Mouse (Mus musculus) CD8-positive naive resting alpha-beta T cell, adult 2 months (primary cell): ENCODE measurements at regions not wholly inside any gene's neighbourhood (a gene's known extent, or its start where the extent isn't known, plus 50 kb on each side); places are given as distances from the start of the nearest gene placed in this dataset.

ENCODE experiments used
- DNase-seq, 2 experiments: peaks; one replicate each; pipeline ENCODE4 v3.0.0; 2022; ENCODE audit warnings: low read depth in 2 of 2, low spot score in 2 of 2

DNA sequence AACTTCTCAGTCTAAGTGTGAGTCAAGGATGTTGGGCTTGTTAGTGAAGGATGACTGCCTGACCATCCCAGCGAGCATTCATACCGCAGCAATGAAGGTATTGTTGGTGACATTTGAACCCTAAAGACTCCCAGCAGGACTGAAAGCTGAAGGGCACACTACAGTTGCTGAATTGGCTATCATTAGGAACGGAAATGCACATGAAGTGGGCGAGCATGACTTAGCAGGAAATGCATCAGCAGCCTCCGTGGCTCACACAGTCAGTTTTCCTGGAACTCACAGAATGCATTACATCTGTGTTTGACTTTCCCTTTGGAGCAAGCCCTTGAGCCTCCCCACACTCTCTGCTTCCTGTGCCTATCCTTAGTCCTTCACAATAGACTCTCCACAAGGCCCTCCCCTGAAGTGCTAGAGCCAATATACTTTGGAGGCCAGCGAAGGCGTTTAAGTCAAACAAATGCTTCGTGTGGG lies 63.9 kb downstream of the Tmco5 start:
- no peak for DNase-seq

DNA sequence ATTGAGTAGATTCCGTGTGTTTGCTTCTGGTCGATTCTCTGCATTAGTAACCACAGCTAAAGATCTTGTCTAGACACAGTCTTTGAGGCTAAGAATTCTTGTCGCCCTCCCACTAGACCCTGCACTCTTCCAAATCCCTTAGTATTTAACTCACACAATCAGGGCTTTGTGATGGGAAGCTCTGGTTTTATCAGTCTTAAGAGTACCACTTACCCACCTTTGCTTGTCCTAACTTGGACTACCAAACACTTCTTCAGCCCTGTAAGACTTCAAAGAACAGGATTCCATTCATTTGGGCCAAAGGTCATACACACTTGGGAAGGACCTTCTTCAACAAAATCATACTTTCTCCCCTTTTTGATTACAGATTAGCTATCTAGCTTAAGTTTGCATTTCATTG lies 70.0 kb downstream of the Tmco5 start:
- DNase-seq, result no peak

DNA sequence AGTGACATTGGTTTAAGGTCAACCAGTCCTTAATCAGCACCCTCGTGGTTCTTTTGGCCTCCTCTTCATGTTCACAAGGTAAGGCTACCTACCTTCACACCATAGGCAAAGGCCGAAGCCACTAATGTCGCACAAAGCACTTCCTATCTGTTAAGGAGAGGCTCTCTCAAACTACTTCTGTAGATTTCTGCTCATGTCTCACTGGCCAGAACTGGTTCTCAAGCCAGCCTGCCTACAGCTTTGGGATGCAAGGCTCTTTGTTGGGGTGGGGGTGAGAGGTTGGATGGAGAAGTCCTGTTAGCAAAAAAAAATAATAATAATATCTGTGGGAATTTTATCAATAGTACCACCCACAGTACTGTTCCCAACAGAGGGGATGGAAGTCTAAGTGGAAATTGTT lies 71.2 kb downstream of the Tmco5 start:
- no peak for DNase-seq

DNA sequence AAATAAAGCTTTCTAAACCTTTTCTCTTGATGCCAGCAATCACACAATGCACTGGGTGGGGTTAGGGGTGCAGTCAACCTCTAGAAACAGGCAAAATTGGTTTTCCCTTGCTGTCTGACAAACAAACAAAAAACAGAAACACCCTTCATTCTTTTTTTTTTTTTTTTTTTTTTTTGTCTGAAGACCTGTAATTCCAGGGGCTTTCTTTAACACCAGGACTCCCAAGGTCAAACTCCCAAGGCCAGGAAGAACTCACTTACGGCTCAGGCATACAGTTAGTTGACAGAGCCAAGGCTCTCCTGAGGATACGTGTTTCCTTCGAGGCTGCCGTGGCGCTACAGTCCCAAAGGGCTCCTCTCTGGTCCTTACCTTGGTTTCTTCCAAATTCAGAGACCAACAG lies 71.7 kb downstream of the Tmco5 start:
- no peak for DNase-seq

- DNase-seq, result no peak
These were observed 73.0 kb downstream of the Tmco5 start for GRCm38 (mm10) chr2:116951481-116951880.

DNA sequence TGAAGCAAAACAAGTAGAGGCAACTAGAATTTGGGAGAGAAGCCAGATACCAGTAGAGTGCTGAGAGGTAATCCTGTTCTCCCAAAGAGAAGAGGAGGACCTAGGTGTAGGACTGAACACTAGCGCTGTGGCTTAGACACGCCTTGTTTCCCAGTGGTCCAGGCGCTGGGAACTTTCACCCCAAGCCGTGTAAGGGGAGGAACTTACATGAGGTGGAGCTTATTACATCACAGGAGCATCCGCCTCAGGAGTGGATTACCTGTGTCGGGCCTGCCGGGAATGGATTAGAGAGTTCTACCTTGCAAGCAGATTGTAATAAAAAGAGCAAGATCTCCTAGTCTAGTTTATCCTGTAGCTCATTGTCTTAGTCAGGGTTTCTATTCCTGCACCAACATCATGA lies 75.8 kb downstream of the Tmco5 start:
- DNase-seq, result no peak

DNA sequence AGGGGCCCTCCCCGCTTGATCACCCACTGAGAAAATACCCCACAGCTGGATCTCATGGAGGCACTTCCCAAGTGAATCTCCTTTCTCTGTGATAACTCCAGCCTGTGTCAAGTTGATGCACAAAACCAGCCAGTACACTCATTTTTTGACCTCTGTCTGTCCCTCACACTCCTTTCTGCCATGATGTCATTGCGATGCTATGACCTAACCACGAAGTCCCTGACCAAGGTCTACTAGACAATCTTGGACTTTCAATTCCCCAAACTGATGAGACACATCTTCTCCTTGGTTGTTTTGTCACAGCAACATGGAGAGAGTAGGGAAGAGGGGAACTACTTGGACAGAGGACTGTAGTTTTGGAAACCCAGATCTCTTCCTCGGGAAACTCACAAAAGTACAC lies 76.4 kb downstream of the Tmco5 start:
- DNase-seq, result no peak

DNA sequence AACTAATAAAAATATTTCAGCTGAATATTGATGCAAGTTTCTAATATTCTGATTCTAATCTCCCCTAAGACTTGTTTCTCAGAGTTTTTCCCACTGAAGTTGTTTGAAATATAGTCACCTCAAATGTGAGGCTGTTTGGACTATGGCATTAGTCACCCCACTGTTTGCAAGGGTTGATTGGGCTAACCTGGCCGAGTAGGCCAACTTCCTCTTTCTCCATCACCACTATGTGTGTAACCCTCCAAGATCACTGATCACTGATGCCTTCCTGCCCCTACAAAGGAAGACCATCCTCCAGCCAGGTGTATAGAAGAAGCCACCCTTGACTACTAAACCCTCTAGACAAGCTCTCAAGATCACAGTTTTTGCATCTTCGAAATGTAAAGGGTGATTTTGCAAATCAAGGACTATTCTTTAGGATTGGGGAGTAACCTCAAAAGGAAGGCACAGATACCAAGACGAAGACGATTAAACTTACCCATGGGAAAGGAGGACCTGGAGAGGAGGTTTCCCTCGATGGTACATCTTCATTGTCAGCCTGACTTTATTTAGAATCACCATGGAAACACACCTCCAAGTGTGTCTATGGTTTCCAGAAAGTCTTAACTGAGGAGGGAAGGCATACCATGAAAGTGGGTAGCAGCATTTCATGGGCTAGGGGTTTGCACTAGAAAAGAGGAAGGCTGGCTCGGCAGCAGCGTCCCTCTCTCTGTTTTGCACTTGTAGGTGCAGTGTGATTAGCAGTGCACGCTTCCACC lies 84.8 kb downstream of the Tmco5 start:
- DNase-seq, result no peak

DNA sequence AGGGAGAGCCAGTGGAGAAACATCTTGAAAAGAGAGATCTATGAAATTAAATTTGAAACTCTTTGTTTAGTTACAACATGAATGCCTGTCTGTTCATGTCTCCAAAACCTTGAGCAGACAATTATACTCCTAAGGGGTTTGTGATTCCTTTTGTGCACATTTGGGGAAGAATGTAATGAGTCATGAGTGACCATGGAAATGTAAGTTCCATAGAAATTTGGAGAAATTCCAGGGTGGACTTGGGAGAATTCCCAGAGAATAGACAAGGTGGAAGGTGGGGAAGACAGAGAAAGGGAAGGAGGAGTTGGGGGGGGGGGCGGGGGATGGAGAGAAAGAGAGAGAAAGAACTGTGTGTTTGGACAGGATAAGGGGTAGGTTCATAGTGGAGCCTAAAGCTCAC lies 87.8 kb downstream of the Tmco5 start:
- DNase-seq, result no peak

- DNase-seq, result peak in 1 of 2 experiments; percentile 7
These were observed 93.4 kb downstream of the Tmco5 start for GRCm38 (mm10) chr2:116971666-116972613.

DNA sequence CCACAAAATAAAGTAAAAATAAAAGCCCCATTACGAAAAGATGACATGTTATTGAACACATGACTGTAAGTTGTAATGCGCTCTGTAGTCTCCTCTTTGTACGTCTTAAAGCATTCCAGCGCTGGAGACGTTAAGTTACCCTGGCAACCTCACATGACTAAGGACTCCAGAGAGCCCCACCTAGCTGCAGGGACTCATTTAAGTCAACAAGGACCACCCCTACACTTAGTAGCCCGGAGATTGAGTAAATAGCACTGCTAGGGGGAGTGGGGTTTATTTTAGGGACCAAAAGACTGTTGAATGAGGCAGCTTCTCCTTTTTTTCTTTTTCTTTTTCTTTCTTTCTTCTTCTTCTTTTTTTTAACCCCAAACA lies 94.1 kb downstream of the Tmco5 start:
- no peak for DNase-seq

- no peak for DNase-seq
These were observed 95.0 kb downstream of the Tmco5 start for GRCm38 (mm10) chr2:116973441-116973840.

DNA sequence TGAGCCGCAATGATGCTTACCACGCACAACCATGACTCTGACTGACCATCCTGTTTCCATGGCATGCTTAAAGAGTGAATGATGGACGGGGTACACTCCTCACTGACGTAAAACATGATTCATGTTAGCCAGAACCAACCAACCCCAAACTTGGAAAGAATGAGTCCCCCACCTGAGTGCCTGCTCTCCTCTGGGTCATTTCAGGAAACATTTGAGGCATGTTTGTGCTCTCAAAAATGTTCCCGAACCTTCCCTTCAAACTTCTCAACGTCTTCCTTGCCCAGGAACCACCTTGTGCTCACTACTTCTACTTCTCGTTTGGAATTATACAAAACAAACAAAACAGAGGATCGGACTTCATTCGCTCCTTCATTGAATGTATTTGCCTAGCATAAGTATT lies 95.7 kb downstream of the Tmco5 start:
- no peak for DNase-seq

DNA sequence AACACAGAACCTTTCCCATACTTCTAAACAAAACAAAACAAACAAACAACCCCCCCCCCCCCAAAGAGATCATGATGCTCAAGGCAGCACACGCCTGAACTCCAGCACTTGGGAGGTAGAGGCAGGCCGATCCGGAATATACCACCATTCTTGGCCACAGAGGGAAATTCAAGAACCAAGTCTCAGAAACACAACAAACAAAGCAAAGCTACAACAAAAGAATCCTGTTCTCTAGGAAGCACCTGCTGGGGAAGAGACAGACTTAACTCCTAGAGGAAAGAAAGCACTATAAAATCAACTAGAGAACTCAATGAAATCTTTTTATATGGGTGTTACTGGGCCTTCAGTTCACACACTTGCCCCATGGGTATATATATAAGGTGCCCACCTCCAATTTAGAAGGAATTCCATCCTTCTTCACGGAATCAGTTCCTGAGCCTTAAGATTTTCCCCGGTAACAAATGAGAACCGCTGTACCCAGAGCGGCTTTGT lies 96.1 kb downstream of the Tmco5 start:
- DNase-seq, result no peak

GRCm38 (mm10) chr2:116975091-116975600 lies 96.7 kb downstream of the Tmco5 start:
- DNase-seq, result no peak

- peak in 1 of 2 experiments; percentile 6 for DNase-seq
These were observed 97.3 kb downstream of the Tmco5 start for GRCm38 (mm10) chr2:116975601-116976431.

DNA sequence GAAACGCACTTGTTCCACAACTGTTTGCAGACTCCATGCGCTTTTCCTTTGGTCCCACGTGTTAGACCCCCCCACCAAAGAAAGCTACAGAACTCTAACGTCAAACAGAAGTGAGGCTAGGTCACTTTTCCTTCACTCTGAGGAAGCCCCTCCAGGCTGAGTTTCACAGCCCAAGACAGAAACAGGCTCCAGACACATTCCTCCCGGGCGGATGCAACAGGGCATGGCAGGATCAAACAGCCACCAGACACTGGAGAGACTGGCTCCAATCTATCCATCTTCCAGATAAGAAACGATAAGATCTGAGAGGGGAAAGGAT lies 97.9 kb downstream of the Tmco5 start:
- DNase-seq, result no peak

DNA sequence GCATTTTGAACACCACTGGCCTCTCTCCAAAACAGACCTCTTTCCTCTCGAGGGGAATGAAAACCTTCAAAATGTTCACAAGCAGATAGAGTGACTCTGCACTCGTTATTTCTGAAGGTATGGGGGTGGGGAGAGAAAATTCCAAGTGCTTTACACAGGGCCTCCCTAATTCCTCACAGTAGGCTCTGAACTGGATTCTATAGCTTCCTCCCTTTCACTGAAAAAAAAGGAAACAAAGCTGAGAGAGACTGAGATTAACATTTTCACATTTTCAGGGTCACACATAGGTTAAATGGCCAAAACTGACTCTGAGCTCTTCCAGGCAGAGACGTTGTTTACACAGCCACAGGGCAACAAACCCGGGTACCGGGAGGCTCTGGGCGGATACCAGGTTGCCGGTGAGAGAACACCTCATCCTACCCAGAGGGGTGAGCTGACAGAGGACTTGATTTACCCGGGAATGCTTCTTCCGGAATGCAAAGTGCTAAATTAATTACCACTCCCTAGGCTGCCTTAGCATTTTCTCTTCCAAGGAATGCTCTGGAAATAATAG lies 98.5 kb downstream of the Tmco5 start:
- no peak for DNase-seq

GRCm38 (mm10) chr2:116977771-116978600 lies 99.5 kb downstream of the Tmco5 start:
- no peak for DNase-seq

- no peak for DNase-seq
These were observed 100.3 kb downstream of the Tmco5 start for GRCm38 (mm10) chr2:116978809-116979208.
